In genomic region chr13:110562902-110563301, GRCm38 (mm10) we compare ENCODE assay signal across 11 mouse cellular contexts.
DNase-seq lines count a peak whose midpoint lies in the region; ATAC-seq lines count a peak whose summit lies in the region.
"Had no signal": no experiment of that assay in that cellular context is flagged by ENCODE, and none has a peak within 500 bp of the region (broad histone marks: within the 10 kb centered on the region; RNA-seq: fewer than 3 reads in every experiment).

No protein-coding gene starts in this region.

- no peaks in the 10 kb centered on the region for H3K27me3 ChIP-seq in heart, embryonic 15.5 days
- H3K27me3 ChIP-seq in stomach, embryonic 14.5 days (ENCODE audit: control insufficient read depth, insufficient read depth, low read length), result no peaks in the 10 kb centered on the region
- H3K27me3 ChIP-seq: embryonic facial prominence, embryonic 12.5 days had no signal

- peak; percentile 62 for ATAC-seq in heart, embryonic 15.5 days (replicated peaks; ENCODE audit: insufficient number of reproducible peaks, insufficient read depth, low FRiP score, low read depth)
- ATAC-seq in stomach, embryonic 14.5 days (ENCODE audit: insufficient number of reproducible peaks, insufficient read depth, low FRiP score, low read depth), result peak; percentile 90

- H3K27ac ChIP-seq in heart, embryonic 15.5 days, result peak overlapping the region; percentile 26; the same call in 1 of the 2 replicates
- no peak overlapping the region for H3K27ac ChIP-seq in stomach, embryonic 14.5 days (ENCODE audit: low read length)
- H3K27ac ChIP-seq: embryonic facial prominence, embryonic 12.5 days had no signal

- peak; percentile 63 for DNase-seq in kidney, adult 11 months
- no peak for DNase-seq in kidney, adult 18-20 months
- DNase-seq in kidney, postnatal 14 days, result peak; percentile 63
- no peak for DNase-seq in layer of hippocampus, adult 9-11 months
- DNase-seq in gastrocnemius, postnatal 4 days (ENCODE audit: low spot score in 2 of 2), result no peak
- DNase-seq in urinary bladder, adult 18-20 months (ENCODE audit: low spot score in 2 of 2), result no peak
- DNase-seq: gastrocnemius, postnatal 36 days had no signal

- WGBS in heart, embryonic 15.5 days, result 49% methylated on average over 5 of the region's 5 CpGs
- 9% methylated on average over 5 of the region's 5 CpGs for WGBS in stomach, embryonic 14.5 days

- no peak overlapping the region for H3K4me2 ChIP-seq in heart, embryonic 15.5 days
- H3K4me2 ChIP-seq in stomach, embryonic 14.5 days (replicated peaks; ENCODE audit: low read depth, low read length), result no peak overlapping the region
- H3K4me2 ChIP-seq: embryonic facial prominence, embryonic 12.5 days; midbrain, embryonic 11.5 days had no signal

- peaks cover 5% of the 10 kb centered on the region; the same call in 1 of the 2 replicates for H3K4me1 ChIP-seq in heart, embryonic 15.5 days (replicated peaks)
- H3K4me1 ChIP-seq in stomach, embryonic 14.5 days (ENCODE audit: control insufficient read depth, insufficient read depth, low read length), result peaks cover 5% of the 10 kb centered on the region; the same call in 1 of the 2 replicates
- H3K4me1 ChIP-seq: embryonic facial prominence, embryonic 12.5 days had no signal

- H3K4me3 ChIP-seq in heart, embryonic 15.5 days, result no peak overlapping the region
- no peak overlapping the region for H3K4me3 ChIP-seq in stomach, embryonic 14.5 days (ENCODE audit: low read depth, low read length)
- H3K4me3 ChIP-seq: embryonic facial prominence, embryonic 12.5 days had no signal

- no peak overlapping the region for H3K9ac ChIP-seq in heart, embryonic 15.5 days
- no peak overlapping the region for H3K9ac ChIP-seq in stomach, embryonic 14.5 days (replicated peaks; ENCODE audit: low read depth, low read length)
- H3K9ac ChIP-seq: embryonic facial prominence, embryonic 12.5 days had no signal

- no peaks in the 10 kb centered on the region for H3K9me3 ChIP-seq in heart, embryonic 15.5 days (replicated peaks)
- no peaks in the 10 kb centered on the region for H3K9me3 ChIP-seq in stomach, embryonic 14.5 days (ENCODE audit: control insufficient read depth, low read depth, low read length)
- H3K9me3 ChIP-seq: embryonic facial prominence, embryonic 12.5 days had no signal

- no peaks in the 10 kb centered on the region for H3K36me3 ChIP-seq in heart, embryonic 15.5 days
- H3K36me3 ChIP-seq in stomach, embryonic 14.5 days (ENCODE audit: control insufficient read depth, insufficient read depth, low read length), result no peaks in the 10 kb centered on the region
- H3K36me3 ChIP-seq: embryonic facial prominence, embryonic 12.5 days had no signal

Comparison
In these comparisons a context has a peak if more than half of its experiments do, and no peak if none do; other contexts are left out.
1. DNase-seq: peak in kidney, adult 11 months (single experiment) and kidney, postnatal 14 days (single experiment); none in kidney, adult 18-20 months (single experiment), layer of hippocampus, adult 9-11 months (single experiment), gastrocnemius, postnatal 4 days (0 of 2) and urinary bladder, adult 18-20 months (0 of 2).